Mouse (Mus musculus): ENCODE data around the gene Mrpl52. TPM values are rescaled to one million over a fixed set of nuclear protein-coding genes. Genes with fewer than 3 reads are reported as not detected.

Mrpl52 gene
- polyA plus RNA-seq, 1 experiment from 2014 or later, result 300 TPM

DNA sequence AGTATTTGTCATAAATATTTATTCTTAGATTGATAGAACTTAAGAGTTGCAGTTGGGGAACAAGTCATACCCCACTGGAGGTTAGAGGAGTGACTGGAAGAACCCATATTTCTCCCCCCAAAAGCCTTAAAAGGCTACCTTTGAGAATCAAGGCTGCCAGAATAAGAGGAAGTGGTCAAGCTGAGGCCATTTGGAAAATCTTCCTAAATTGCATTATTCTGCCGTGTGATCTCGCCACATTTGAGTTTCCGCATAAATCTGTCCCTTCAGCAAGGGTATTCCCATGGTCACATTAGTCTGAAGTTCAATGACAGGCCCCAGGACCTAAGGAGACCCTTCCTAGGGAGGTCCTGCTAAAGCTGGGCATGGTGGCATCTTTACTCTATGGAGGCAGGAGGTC lies 15.8 kb downstream of the Mrpl52 start:
- Histone ChIP-seq H3K9me3 (ENCODE audit: control insufficient read depth) (no peaks in the 10 kb centered on the region), H3K4me3 (ENCODE audit: low read depth, low read length) (no peak overlapping the region), H3K36me3 (ENCODE audit: control insufficient read depth, insufficient read depth) (peaks cover 39% of the 10 kb centered on the region), H3K4me1 (replicated peaks; ENCODE audit: control insufficient read depth, insufficient read depth, low read length) (no peaks in the 10 kb centered on the region), H3K27ac (ENCODE audit: low read depth, low read length) (no peak overlapping the region), H3K9ac (ENCODE audit: low read depth, low read length) (no peak overlapping the region), H3K27me3 (replicated peaks; ENCODE audit: control insufficient read depth, insufficient read depth, low read length) (no peaks in the 10 kb centered on the region), H3K4me2 (replicated peaks; ENCODE audit: low read depth) (no peak overlapping the region)
- ATAC-seq, result no peak
- 81% methylated on average over 3 of the region's 3 CpGs for WGBS
- no peak for TF ChIP-seq CTCF (IDR thresholded peaks at IDR 0.05; ENCODE audit: low read depth)

GRCm38 (mm10) chr14:54443196-54443595 lies 16.5 kb downstream of the Mrpl52 start:
- H3K27ac ChIP-seq (ENCODE audit: low read depth, low read length), result no peak overlapping the region; the same call in 1 of the 2 replicates
- WGBS, result 43% methylated on average over 3 of the region's 3 CpGs
- ATAC-seq, result no peak

GRCm38 (mm10) chr14:54443712-54444618 lies 17.3 kb downstream of the Mrpl52 start:
- no peak for ATAC-seq
- no peak overlapping the region for H3K4me2 ChIP-seq (replicated peaks; ENCODE audit: low read depth)
- H3K27me3 ChIP-seq (replicated peaks; ENCODE audit: control insufficient read depth, insufficient read depth, low read length), result no peaks in the 10 kb centered on the region
- H3K9me3 ChIP-seq (ENCODE audit: control insufficient read depth), result no peaks in the 10 kb centered on the region
- no peak overlapping the region for H3K4me3 ChIP-seq (ENCODE audit: low read depth, low read length)
- peaks cover 28% of the 10 kb centered on the region for H3K36me3 ChIP-seq (ENCODE audit: control insufficient read depth, insufficient read depth)
- TF ChIP-seq CTCF (IDR thresholded peaks at IDR 0.05; ENCODE audit: low read depth), result no peak
- no peaks in the 10 kb centered on the region for H3K4me1 ChIP-seq (replicated peaks; ENCODE audit: control insufficient read depth, insufficient read depth, low read length)
- peak overlapping the region; percentile 22; the same call in 1 of the 2 replicates for H3K27ac ChIP-seq (ENCODE audit: low read depth, low read length)
- no peak overlapping the region for H3K9ac ChIP-seq (ENCODE audit: low read depth, low read length)
- WGBS, result 54% methylated on average over 15 of the region's 15 CpGs

More at GRCm38 (mm10) chr14:54443196-54443595, 16.5 kb downstream of the Mrpl52 start:
- Histone ChIP-seq H3K27me3 (replicated peaks; ENCODE audit: control insufficient read depth, insufficient read depth, low read length) (no peaks in the 10 kb centered on the region), H3K4me1 (replicated peaks; ENCODE audit: control insufficient read depth, insufficient read depth, low read length) (no peaks in the 10 kb centered on the region), H3K4me2 (replicated peaks; ENCODE audit: low read depth) (no peak overlapping the region), H3K4me3 (ENCODE audit: low read depth, low read length) (no peak overlapping the region), H3K36me3 (ENCODE audit: control insufficient read depth, insufficient read depth) (peaks cover 36% of the 10 kb centered on the region), H3K9ac (ENCODE audit: low read depth, low read length) (no peak overlapping the region), H3K9me3 (ENCODE audit: control insufficient read depth) (no peaks in the 10 kb centered on the region)
- no peak for TF ChIP-seq CTCF (IDR thresholded peaks at IDR 0.05; ENCODE audit: low read depth)

DNA sequence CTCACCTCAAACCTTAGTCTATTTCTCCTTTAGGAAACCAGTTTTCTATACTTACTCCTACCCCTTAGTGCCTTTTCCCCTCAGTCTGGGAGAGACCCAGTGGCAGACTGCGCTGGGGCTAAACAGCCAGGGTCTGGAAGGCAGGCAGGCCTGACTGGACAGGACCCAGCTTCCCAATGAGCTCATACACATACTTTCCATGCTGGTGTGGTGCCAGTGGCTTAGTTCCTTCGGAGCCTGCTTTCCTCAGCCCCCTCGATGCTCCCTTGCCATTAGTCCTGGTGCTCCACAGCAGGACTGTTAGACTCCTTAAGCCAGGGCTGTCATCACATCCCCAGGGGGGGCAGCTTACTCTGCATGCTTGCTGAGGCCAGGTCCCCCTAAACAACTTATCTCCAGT lies 18.8 kb downstream of the Mrpl52 start:
- no peak overlapping the region for H3K9ac ChIP-seq (ENCODE audit: low read depth, low read length)
- no peak overlapping the region for H3K27ac ChIP-seq (ENCODE audit: low read depth, low read length)

DNA sequence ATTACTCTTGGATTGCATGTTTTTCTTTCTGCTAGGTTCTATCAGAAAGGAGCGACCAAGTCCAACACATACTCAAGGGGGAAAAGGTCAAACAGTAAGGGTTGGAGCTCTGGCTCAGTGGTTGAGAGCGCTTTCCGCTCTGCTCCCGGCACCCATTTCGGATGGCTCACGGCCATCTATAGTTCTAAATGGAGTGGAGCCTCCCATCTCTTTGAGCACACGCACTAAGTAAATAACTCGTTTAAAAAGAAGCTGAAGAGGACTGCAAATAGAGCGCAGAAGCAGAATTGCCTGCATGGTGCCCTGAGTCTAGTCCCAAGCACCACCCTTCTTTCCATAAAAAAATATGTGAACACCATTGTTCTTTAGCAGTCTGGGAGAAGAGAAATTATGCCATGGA lies 26.9 kb downstream of the Mrpl52 start:
- no peaks in the 10 kb centered on the region for H3K4me1 ChIP-seq (replicated peaks; ENCODE audit: control insufficient read depth, insufficient read depth, low read length)
- H3K9me3 ChIP-seq (ENCODE audit: control insufficient read depth), result no peaks in the 10 kb centered on the region
- no peak overlapping the region for H3K9ac ChIP-seq (ENCODE audit: low read depth, low read length)
- no peak for ATAC-seq
- no peak overlapping the region for H3K4me3 ChIP-seq (ENCODE audit: low read depth, low read length)
- no peaks in the 10 kb centered on the region for H3K36me3 ChIP-seq (ENCODE audit: control insufficient read depth, insufficient read depth)
- TF ChIP-seq CTCF (IDR thresholded peaks at IDR 0.05; ENCODE audit: low read depth), result no peak
- no peak overlapping the region for H3K27ac ChIP-seq (ENCODE audit: low read depth, low read length)
- H3K27me3 ChIP-seq (replicated peaks; ENCODE audit: control insufficient read depth, insufficient read depth, low read length), result no peaks in the 10 kb centered on the region
- 78% methylated on average over 9 of the region's 9 CpGs for WGBS
- H3K4me2 ChIP-seq (replicated peaks; ENCODE audit: low read depth), result no peak overlapping the region

More for the DNA sequence above, 18.8 kb downstream of the Mrpl52 start:
- Histone ChIP-seq H3K36me3 (ENCODE audit: control insufficient read depth, insufficient read depth) (peaks cover 13% of the 10 kb centered on the region), H3K4me2 (replicated peaks; ENCODE audit: low read depth) (no peak overlapping the region), H3K4me1 (replicated peaks; ENCODE audit: control insufficient read depth, insufficient read depth, low read length) (no peaks in the 10 kb centered on the region), H3K27me3 (replicated peaks; ENCODE audit: control insufficient read depth, insufficient read depth, low read length) (no peaks in the 10 kb centered on the region), H3K4me3 (ENCODE audit: low read depth, low read length) (no peak overlapping the region), H3K9me3 (ENCODE audit: control insufficient read depth) (no peaks in the 10 kb centered on the region)
- no peak for TF ChIP-seq CTCF (IDR thresholded peaks at IDR 0.05; ENCODE audit: low read depth)
- WGBS, result 57% methylated on average over 3 of the region's 3 CpGs
- ATAC-seq, result no peak

GRCm38 (mm10) chr14:54454669-54455528 lies 28.2 kb downstream of the Mrpl52 start:
- Histone ChIP-seq H3K27ac (ENCODE audit: low read depth, low read length) (0 out of 2 replicates have a peak overlapping the region, but pooled peaks have one; percentile 5), H3K9me3 (ENCODE audit: control insufficient read depth) (no peaks in the 10 kb centered on the region), H3K9ac (ENCODE audit: low read depth, low read length) (no peak overlapping the region), H3K4me3 (ENCODE audit: low read depth, low read length) (no peak overlapping the region), H3K4me1 (replicated peaks; ENCODE audit: control insufficient read depth, insufficient read depth, low read length) (no peaks in the 10 kb centered on the region), H3K4me2 (replicated peaks; ENCODE audit: low read depth) (peak overlapping the region; percentile 4; the same call in 1 of the 2 replicates), H3K36me3 (ENCODE audit: control insufficient read depth, insufficient read depth) (no peaks in the 10 kb centered on the region), H3K27me3 (replicated peaks; ENCODE audit: control insufficient read depth, insufficient read depth, low read length) (no peaks in the 10 kb centered on the region)
- peak; percentile 86 for ATAC-seq
- TF ChIP-seq CTCF (IDR thresholded peaks at IDR 0.05; ENCODE audit: low read depth), result no peak
- 38% methylated on average over 11 of the region's 11 CpGs for WGBS
